Mouse (Mus musculus) hindbrain, postnatal 0 days (tissue): ENCODE measurements around the gene Oxct2b. TPM values are rescaled to one million over a fixed set of nuclear protein-coding genes. Genes with fewer than 3 reads are reported as not detected.
A peak's percentile ranks its signal among the peaks of the same experiment; 100 is the strongest.

ENCODE experiments used
- ATAC-seq: fragments of 200-750 bp; cut with Nextera tagmentation; 2 replicates; pipeline ENCODE4 v1.8.0; 2017; ENCODE audit warnings: mild to moderate bottlenecking, moderate TSS enrichment, moderate library complexity
- DNase-seq: peaks from one replicate; pipeline ENCODE4 v3.0.0-alpha.2; 2015; ENCODE audit warnings: low spot score
- H3K27ac ChIP-seq: fragments of 300-500 bp; sonication (generic); 2 replicates; pipeline ENCODE4 v1.5.1; 2014; ENCODE audit warnings: mild to moderate bottlenecking
- H3K27me3 ChIP-seq: fragments of 300-500 bp; sonication (generic); 2 replicates; pipeline ENCODE4 v1.6.1; 2014; ENCODE audit warnings: low read length, mixed read lengths; ENCODE audit not compliant: insufficient read depth
- H3K36me3 ChIP-seq: fragments of 300-500 bp; sonication (generic); 2 replicates; pipeline ENCODE4 v1.6.1; 2014; ENCODE audit warnings: low read length, mixed read lengths; ENCODE audit not compliant: insufficient read depth
- H3K4me1 ChIP-seq: fragments of 300-500 bp; sonication (generic); 2 replicates; pipeline ENCODE4 v1.6.1; 2014; ENCODE audit warnings: antibody characterized with exemption, low read length, mixed read lengths; ENCODE audit not compliant: insufficient read depth
- H3K4me2 ChIP-seq: fragments of 300-500 bp; sonication (generic); 2 replicates; pipeline ENCODE4 v1.6.1; 2014; ENCODE audit warnings: low read depth, mild to moderate bottlenecking, low read length, moderate library complexity, mixed read lengths
- H3K4me3 ChIP-seq: fragments of 300-500 bp; sonication (generic); 2 replicates; pipeline ENCODE4 v1.5.1; 2014; ENCODE audit warnings: low read length
- H3K9ac ChIP-seq: fragments of 300-500 bp; sonication (generic); replicated peaks from 2 replicates; pipeline ENCODE4 v1.6.1; 2014; ENCODE audit warnings: mild to moderate bottlenecking, low read length, moderate library complexity, mixed read lengths
- H3K9me3 ChIP-seq: fragments of 300-500 bp; sonication (generic); 2 replicates; pipeline ENCODE4 v1.6.1; 2016; ENCODE audit warnings: low read length, mixed read lengths
- CTCF ChIP-seq: IDR thresholded peaks from 2 replicates; pipeline ENCODE4 v1.5.1; 2016; ENCODE audit warnings: antibody characterized with exemption, control low read depth, low read depth
- whole genome bisulfite sequencing: fragments of 180-500 bp; shearing (Covaris S2); extraction: QIAGEN DNeasy Blood & Tissue Kit; methylation state at CpG from one replicate; pipeline ENCODE4 v1.1.7; 2014; 5-methylcytosine and 5-hydroxymethylcytosine counted together
- polyA plus RNA-seq: library from polyadenylated mRNA; unstranded; fragments of >200 nt; fragmentation: Nextera tagmentation; extraction: Ambion mirVana; gene quantifications from 2 replicates; pipeline ENCODE4 v1.2.1, GENCODE M21; 2015
- total RNA-seq: library from RNA; depleted of rRNA; stranded (reverse); fragments of >200 nt; gene quantifications from 2 replicates; pipeline ENCODE4 v1.2.3, GENCODE M21; 2014

Oxct2b gene
- total and polyA plus RNA-seq, 2 experiments from 2014 or later, result 0.16 to 0.60 TPM

DNA sequence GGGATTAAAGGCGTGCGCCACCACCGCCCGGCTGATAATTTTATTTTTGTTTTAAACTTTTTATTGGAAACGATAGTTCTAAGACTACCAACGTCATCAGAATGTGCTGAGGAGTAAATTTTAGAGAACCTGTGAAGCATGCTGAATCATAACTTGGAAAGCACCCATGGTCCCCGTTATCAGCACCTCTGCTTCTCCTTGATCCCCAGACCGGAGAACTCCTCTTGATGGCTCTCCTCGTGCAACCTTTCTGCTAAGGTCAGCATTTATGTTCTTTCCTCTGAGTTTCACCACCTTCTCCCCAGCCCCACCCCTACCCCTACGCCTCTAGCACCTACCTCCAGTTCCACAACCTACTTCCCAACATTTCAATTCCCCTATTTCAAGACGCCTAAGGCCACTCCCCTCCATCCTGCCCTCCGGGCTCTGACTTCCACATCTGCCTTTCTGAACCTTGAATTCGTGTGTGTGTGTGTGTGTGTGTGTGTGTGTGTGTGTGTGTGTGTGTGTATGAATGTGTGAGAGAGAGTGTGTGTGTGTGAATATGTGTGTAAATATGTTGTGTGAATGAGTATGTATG, 32.7 kb upstream of the Oxct2b start:
- H3K9me3 ChIP-seq, result no peaks in the 10 kb centered on the region
- no peak for ATAC-seq
- TF ChIP-seq CTCF, result no peak
- no peak overlapping the region for H3K4me2 ChIP-seq
- no peaks in the 10 kb centered on the region for H3K36me3 ChIP-seq
- H3K27me3 ChIP-seq, result no peaks in the 10 kb centered on the region
- 69% methylated on average over 13 of the region's 13 CpGs for WGBS
- H3K4me3 ChIP-seq, result no peak overlapping the region
- H3K9ac ChIP-seq, result no peak overlapping the region
- no peak overlapping the region for H3K27ac ChIP-seq
- H3K4me1 ChIP-seq, result no peaks in the 10 kb centered on the region
- no peak for DNase-seq

DNA sequence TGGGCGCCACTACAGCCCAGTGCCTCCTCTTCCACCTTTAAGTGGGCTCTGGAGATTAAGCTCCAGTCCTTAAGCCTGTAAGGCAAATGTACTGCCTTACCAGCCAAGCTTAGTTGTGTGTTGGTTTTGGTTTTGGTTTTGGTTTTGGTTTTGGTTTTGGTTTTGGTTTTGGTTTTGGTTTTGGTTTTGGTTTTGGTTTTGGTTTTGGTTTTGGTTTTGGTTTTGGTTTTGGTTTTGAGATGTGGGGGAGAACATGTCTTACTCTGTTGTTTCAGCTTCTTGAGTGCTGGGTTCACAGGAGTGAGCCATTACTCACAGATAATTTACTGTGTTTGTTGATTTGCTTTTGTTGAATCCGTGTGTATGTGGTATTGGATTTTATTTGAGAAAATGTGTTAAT, 30.8 kb upstream of the Oxct2b start:
- H3K27ac ChIP-seq, result no peak overlapping the region
- H3K4me3 ChIP-seq, result no peak overlapping the region
- no peak overlapping the region for H3K4me2 ChIP-seq
- DNase-seq, result no peak
- WGBS, result 80% methylated on average over 2 of the region's 2 CpGs
- H3K36me3 ChIP-seq, result no peaks in the 10 kb centered on the region
- no peaks in the 10 kb centered on the region for H3K27me3 ChIP-seq
- no peaks in the 10 kb centered on the region for H3K9me3 ChIP-seq
- H3K9ac ChIP-seq, result no peak overlapping the region
- no peaks in the 10 kb centered on the region for H3K4me1 ChIP-seq
- no peak for TF ChIP-seq CTCF
- ATAC-seq, result no peak

GRCm38 (mm10) chr4:123086381-123086780, 29.7 kb upstream of the Oxct2b start:
- ATAC-seq, result no peak
- no peak for DNase-seq
- Histone ChIP-seq H3K4me1 (no peaks in the 10 kb centered on the region), H3K4me2 (no peak overlapping the region), H3K36me3 (no peaks in the 10 kb centered on the region), H3K9me3 (no peaks in the 10 kb centered on the region), H3K27me3 (no peaks in the 10 kb centered on the region), H3K4me3 (no peak overlapping the region), H3K9ac (no peak overlapping the region), H3K27ac (no peak overlapping the region)
- TF ChIP-seq CTCF, result 0 out of 2 replicates have a peak, but pooled peaks have one; percentile 14
- 89% methylated on average over 4 of the region's 4 CpGs for WGBS

- H3K9ac ChIP-seq, result no peak overlapping the region
- ATAC-seq (no peak), DNase-seq (no peak)
- no peaks in the 10 kb centered on the region for H3K27me3 ChIP-seq
- no peak overlapping the region for H3K4me2 ChIP-seq
- no peak overlapping the region for H3K27ac ChIP-seq
- no peak for TF ChIP-seq CTCF
- no peak overlapping the region for H3K4me3 ChIP-seq
- WGBS, result 73% methylated on average over 5 of the region's 5 CpGs
- H3K36me3 ChIP-seq, result no peaks in the 10 kb centered on the region
- no peaks in the 10 kb centered on the region for H3K4me1 ChIP-seq
- H3K9me3 ChIP-seq, result no peaks in the 10 kb centered on the region
These were observed 23.4 kb upstream of the Oxct2b start for GRCm38 (mm10) chr4:123092621-123093020.

DNA sequence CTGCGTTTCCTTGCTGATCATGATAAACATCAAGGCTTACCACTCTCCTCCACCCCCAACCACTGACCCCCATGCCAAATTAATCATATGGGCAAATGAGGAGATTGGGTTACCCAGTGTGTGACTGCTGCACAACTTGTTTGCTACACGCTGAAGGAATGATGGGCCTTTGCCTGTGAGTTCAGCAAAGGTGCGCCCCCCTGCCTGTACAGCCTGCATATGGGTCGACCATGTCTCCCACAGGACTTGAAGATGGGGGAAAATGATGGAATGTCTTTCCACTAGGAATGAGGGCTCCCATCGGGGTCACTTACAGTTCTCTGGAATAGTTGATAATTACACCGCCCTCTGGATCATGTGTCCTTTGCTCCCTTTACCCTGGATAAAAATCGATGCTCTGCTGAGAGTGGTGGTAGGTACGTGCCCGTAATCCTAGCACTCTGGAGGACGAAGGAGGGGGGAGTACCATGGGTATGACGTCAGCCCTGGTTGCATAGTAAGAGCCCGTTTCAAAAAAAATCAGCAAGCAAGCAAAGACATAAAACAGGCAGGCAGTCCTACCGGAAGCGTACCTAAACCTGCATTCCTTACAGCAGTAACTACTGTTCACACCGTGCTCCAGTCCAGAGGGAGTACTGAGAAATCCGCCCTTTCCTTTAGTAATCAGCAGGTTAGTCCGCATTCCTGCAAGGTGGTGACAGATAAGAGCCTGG, 22.8 kb upstream of the Oxct2b start:
- 62% methylated on average over 17 of the region's 17 CpGs for WGBS
- Histone ChIP-seq H3K4me1 (no peaks in the 10 kb centered on the region), H3K36me3 (no peaks in the 10 kb centered on the region), H3K9ac (no peak overlapping the region), H3K9me3 (no peaks in the 10 kb centered on the region), H3K27me3 (no peaks in the 10 kb centered on the region), H3K4me3 (no peak overlapping the region), H3K4me2 (0 out of 2 replicates have a peak overlapping the region, but pooled peaks have one; percentile 11), H3K27ac (no peak overlapping the region)
- peak; percentile 64; the same call in 1 of the 2 replicates for ATAC-seq
- TF ChIP-seq CTCF, result no peak
- DNase-seq, result no peak

- DNase-seq (no peak), ATAC-seq (no peak)
- Histone ChIP-seq H3K4me2 (no peak overlapping the region), H3K36me3 (no peaks in the 10 kb centered on the region), H3K4me3 (no peak overlapping the region), H3K9me3 (no peaks in the 10 kb centered on the region), H3K4me1 (no peaks in the 10 kb centered on the region), H3K9ac (no peak overlapping the region), H3K27me3 (no peaks in the 10 kb centered on the region), H3K27ac (no peak overlapping the region)
- no peak for TF ChIP-seq CTCF
- WGBS, result 72% methylated on average over 9 of the region's 9 CpGs
These were observed 22.2 kb upstream of the Oxct2b start for GRCm38 (mm10) chr4:123093869-123094268.
